Mouse (Mus musculus) layer of hippocampus, postnatal 14 days (tissue): ENCODE results near the gene Nr1h4. TPM values are rescaled to one million over a fixed set of nuclear protein-coding genes. Genes with fewer than 3 reads are reported as not detected.
"Not testable (repeated sequence)": the region's sequence is repeated elsewhere in the genome, so short reads cannot be mapped to it uniquely, and the experiment has no call there.

Experiments used
- DNase-seq, 2 experiments: peaks; one replicate each; pipeline ENCODE4 v3.0.0; 2021 to 2022; ENCODE audit warnings: low spot score in 2 of 2, mixed read lengths in 1 of 2
- long read RNA-seq, 2 experiments: library from polyadenylated mRNA; stranded (forward); transcript quantifications; one replicate each; pipeline ENCODE4 v2.0.0; 2021
- total RNA-seq, 2 experiments: library from RNA; stranded (reverse); gene quantifications; 2 replicates each; pipeline ENCODE4 v1.2.3; 2021

The Nr1h4 gene
- total RNA-seq = under 1 TPM in 1 of 2 experiments, not detected in 1; 0.32 TPM
- long read RNA-seq, experiment 1 = 0 reads
- long read RNA-seq, experiment 2 = 0 reads

GRCm38 (mm10) chr10:89532929-89533727 lies at the start of gene Nr1h4:
Gene Nr1h4, minus strand, starts transcription at chr10:89533585.
- DNase-seq = no peak

DNA sequence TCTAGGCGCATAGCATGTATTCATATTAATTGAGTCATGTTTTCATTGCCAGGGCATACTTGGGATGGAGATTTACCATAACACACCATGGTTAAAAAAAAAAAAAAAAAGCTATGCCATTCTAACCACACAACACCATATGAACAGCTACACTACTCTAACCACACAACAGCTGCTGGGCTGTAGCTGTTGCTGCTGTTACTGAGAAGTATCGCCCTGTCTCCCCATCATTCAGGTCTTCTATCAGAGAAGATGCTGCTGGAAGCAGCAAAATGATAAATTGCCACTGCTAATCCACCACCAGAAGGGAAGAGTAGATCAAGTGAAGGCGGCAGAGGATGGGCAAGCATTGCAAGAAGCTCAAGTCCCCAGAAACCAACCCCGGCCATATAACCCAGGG lies 45.4 kb upstream of the Nr1h4 start:
- DNase-seq = no peak

DNA sequence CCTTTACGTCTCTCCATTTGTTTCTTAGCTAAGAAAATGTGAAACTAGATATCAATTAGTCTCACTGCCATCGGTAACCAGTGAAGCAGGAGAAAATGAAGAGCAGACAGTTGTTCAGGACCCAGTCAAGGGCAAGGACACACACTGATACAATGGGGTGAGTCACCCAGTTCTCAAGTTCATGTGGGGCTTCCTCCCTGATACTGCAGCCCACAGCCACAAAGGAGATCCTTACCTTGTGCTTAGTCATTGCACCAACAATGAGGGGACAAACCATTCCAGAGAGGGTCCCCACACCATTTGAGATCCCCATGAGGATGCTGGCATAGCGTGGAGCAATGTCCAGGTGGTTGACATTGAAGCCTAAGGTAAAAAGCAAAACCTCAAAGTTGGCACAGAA lies 44.3 kb upstream of the Nr1h4 start:
- no peak for DNase-seq

GRCm38 (mm10) chr10:89573421-89573820 lies 40.0 kb upstream of the Nr1h4 start:
- no peak for DNase-seq

GRCm38 (mm10) chr10:89572946-89573345 lies 39.6 kb upstream of the Nr1h4 start:
- no peak for DNase-seq

DNA sequence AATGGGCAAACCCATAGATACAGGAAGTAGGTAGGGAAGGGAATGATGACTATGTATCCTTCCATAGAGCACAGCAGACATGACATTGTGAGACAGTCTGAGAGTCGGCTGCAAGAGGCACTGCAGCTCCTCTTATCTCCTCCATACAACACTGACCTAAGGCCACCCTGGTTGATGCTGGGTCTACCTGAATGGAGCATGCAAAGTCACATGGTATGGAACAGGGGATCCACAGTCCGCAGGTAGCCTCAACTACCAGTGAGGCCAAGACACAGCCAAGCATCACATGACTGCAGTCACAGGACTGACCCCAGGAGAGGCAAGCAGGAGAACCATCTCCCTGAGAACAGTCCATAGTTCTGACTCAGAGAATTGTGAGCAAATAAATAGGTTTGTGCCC lies 34.0 kb upstream of the Nr1h4 start:
- DNase-seq = no peak

DNA sequence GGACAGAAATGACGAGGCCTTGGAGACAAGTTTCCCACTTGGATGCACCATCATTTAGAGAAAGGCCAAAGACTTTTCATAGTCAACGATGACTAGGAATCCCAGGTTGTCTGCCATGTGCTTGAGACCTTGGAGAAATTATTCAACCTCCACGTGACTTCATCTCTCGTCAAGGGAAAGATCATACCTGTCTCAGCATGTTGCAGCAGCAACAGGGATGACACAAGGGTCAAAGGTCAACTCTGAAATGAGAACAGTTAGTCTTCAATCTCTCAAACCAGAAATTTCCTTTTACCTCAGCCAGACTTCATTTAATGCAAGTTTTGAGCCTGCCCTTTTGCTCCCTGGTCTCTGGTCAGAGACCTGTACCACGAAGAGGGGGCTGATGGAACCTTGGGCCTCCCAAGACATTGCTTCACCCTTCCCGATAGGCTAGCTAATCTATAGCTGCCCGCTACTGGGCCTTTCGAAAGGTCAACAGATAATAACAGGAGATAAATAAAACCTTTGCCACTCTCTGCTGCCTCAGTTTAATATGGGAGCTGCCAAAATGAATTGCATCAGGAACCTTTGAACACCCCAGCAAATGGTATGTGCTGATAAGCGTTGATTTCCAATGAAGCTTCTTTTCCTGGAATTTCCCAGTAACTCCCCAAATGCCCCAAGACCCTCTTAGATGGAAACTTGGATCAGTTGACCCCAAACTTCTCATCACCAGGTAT lies 32.1 kb upstream of the Nr1h4 start:
- DNase-seq = no peak

DNA sequence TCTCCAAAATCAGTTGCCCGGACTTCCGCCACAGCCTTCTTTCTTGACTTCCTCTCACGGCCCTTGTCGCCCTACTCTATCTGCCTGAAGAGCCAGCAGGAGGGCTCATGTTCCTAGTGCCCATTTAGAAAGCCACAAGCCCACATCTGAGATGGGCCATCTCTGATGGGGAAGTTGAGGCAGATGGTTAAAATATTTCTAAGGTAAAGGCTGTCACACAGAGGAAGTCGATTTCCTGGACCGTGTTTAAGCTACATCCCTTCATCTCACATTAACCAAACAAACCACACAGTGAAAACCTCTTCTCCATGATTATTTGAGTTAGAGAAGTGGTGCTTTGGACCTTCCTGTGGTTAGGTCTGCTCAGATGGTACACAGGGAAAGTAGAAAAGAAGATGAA lies 28.7 kb upstream of the Nr1h4 start:
- DNase-seq = no peak

DNA sequence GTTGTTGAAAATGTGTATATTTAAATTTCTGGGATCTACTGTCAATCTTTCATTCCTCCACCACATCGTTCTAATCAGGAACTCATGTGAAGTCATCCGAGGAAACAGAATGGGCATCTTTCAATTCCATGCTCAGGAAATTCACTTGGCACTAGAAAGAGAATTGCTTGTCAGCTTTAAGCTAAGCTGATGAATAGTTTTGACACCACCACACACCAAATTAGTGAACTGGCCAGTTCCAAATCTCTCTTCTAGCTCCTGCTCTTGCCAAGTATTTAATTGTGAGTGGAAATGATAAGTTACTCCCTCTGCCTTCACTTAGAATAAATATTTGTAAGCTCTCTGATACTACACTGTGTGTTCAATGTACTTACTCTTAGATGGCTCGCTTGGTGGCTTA lies 26.0 kb upstream of the Nr1h4 start:
- DNase-seq = no peak

- not testable (repeated sequence) for DNase-seq
Observed at GRCm38 (mm10) chr10:89554885-89555284, 21.5 kb upstream of the Nr1h4 start.

DNA sequence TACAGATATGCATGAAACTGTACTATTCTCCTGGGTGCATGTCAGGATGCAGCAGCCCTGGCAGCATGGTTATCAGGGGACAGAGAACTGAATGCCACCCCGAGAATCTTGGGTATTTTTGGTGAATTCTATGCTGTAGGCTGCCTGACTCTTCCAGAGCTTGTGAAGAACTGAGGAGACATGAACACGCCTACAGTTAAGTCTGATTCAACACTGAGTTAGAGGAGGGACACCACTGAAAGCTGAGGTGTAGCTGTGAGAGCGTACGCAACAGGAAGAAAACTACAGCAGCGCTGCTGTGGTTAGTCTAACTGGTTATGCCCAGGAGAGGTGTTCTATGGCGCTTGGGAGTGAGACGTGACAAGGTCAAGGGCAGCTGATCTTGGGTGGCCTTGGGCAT lies 20.5 kb upstream of the Nr1h4 start:
- DNase-seq = not testable (repeated sequence)

GRCm38 (mm10) chr10:89553015-89553414 lies 19.6 kb upstream of the Nr1h4 start:
- no peak for DNase-seq

- peak in 1 of 2 experiments; percentile 18 for DNase-seq
Observed at GRCm38 (mm10) chr10:89551657-89552056, 18.3 kb upstream of the Nr1h4 start.

DNA sequence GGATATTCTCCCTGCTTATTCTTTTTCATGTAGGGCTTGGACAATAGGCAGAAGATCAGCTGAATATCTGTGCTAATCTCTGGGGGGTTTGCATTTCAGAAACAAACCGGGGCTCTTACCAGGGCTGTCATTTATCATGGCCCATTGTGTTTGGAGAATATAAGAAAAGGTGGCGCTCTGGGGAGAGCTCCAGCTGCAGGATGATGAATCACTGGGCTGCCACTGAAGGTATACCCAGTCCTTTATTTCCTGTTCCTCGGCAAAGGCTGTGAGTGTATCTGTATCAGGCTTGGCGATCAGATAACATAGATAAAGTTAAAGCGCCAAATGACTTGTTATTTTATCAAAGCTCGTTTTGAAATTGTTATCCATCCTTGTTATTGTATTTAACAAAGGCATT lies 14.6 kb upstream of the Nr1h4 start:
- DNase-seq = no peak

- no peak for DNase-seq
Observed at GRCm38 (mm10) chr10:89546989-89547388, 13.6 kb upstream of the Nr1h4 start.

DNA sequence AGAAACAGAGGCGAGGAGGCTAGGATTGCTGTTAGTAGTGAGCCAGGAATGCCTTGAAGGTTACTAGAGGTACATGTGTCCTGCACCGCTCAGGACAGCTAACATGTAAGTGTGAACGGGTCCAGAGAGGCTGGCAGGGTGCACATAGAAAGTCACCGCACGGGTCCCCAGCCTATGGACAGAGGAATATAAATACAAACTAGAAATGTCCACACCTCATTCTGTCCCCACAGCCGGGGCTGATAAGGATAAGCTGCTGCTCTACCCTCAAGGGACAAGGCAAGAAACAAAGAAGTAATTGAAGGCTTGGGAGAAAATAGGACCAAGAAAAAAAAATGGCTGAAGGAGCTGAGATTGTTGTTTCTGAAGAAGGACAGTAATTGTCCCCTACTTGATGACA lies 10.5 kb upstream of the Nr1h4 start:
- no peak for DNase-seq

- DNase-seq = no peak
Observed at GRCm38 (mm10) chr10:89542321-89542720, 8.9 kb upstream of the Nr1h4 start.

DNA sequence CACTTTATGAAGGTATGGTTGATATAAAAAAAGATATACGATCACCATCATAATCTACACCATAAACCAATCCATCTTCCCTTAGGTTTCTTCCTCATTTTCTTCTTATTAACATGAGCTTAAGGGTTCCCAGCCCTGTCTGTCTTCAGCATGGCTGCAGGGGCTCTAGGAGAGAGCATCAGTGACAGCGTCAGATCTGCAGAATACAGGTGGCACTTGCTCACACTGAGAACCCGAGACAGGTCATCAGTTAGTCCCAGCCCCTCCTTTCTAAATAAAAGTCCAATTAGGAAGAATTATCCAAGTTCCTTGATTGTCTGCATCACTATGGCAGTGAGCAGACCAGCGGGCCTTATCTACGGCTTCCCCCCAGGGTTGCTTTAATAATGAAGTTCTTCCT lies 934 bp downstream of the Nr1h4 start:
- DNase-seq = no peak

- DNase-seq = no peak
Observed at GRCm38 (mm10) chr10:89531976-89532375, 1.4 kb downstream of the Nr1h4 start.

DNA sequence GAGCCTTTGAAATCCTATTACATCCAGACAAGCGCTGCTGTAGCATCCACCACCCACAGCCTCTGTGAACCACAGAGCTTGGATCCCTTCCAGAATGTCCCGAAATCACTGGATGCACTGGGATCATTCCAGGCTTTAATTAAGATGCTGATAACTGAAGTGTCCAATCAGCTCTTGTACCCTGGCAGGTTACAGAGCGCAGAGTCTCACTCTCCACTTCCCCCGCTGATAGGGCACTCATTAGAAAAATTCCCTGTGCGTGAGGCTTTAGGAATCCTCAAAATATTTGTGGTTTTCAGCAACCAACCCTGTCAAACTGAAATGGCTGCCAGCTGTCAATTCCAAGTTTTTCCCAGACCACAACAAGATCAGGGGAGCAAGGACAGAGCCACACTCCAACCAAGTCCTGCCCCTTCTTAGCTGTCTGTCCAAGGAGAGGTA lies 2.2 kb downstream of the Nr1h4 start:
- peak in 1 of 2 experiments; percentile 18 for DNase-seq

- no peak for DNase-seq
Observed at GRCm38 (mm10) chr10:89527054-89527453, 6.3 kb downstream of the Nr1h4 start.

GRCm38 (mm10) chr10:89525823-89526222 lies 7.6 kb downstream of the Nr1h4 start:
- DNase-seq = no peak
